Mouse (Mus musculus) heart, adult 2 months (tissue): ENCODE measurements around the gene Nanos2.

ENCODE experiments used
- CTCF ChIP-seq: fragments of 200-600 bp; IDR thresholded peaks from 2 replicates; pipeline ENCODE4 v1.8.1; 2022; ENCODE audit warnings: antibody characterized with exemption, mild to moderate bottlenecking, moderate library complexity
- EP300 ChIP-seq: fragments of 200-500 bp; IDR thresholded peaks from 2 replicates; pipeline ENCODE4 v1.6.1; 2011; ENCODE audit warnings: low read depth, low read length, control low read depth; ENCODE audit not compliant: insufficient read depth

DNA sequence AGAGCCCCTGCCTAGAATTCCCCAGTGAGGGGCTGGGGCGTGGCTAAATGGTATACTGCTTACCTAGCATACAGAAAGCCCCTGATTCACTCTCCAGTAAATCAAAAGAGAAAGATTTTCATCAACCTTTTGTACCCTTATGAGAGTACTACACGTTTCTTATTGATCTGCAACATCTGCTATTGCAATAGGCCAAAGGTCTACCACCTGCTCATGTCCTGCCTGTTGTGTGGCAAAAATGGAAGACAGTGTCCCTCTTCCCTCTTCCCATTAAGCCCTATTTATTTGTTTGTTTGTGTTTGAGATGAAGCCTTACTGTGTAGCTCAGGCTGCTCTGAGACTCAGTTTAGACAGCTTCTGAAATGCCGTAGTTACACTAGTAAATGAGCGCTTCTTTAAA, 28.8 kb downstream of the Nanos2 start:
- TF ChIP-seq EP300 (no peak), CTCF (no peak)
